Mouse (Mus musculus): ENCODE results near the gene Dennd4a. TPM values are rescaled to one million over a fixed set of nuclear protein-coding genes. Genes with fewer than 3 reads are reported as not detected.

The Dennd4a gene
- polyA plus RNA-seq (2015; fragmentation: Nextera tagmentation; extraction: Ambion mirVana), result 4.4 and 6.3 TPM in 2 replicates

- Histone ChIP-seq H3K4me3 (replicated peaks) (peak within 1 kb of the TSS; percentile 74), H3K27ac (peak within 1 kb of the TSS; percentile 79), H3K9ac (peak within 1 kb of the TSS; percentile 62), H3K9me3 (no peaks in the 10 kb centered on the region), H3K4me1 (replicated peaks) (no peaks in the 10 kb centered on the region), H3K27me3 (replicated peaks) (no peaks in the 10 kb centered on the region), H3K36me3 (no peaks in the 10 kb centered on the region), H3K4me2 (replicated peaks) (peak within 1 kb of the TSS; percentile 78)
- ATAC-seq, result peak; percentile 99
- under 1% methylated on average over 50 of the region's 51 CpGs for WGBS
These were observed at the start of gene Dennd4a for GRCm38 (mm10) chr9:64810822-64811537. TSS of gene Dennd4a (plus strand) at chr9:64811340.

GRCm38 (mm10) chr9:64764824-64765223 is 46.3 kb upstream of the Dennd4a start:
- no peak overlapping the region for H3K4me2 ChIP-seq (replicated peaks)
- H3K4me1 ChIP-seq (replicated peaks), result no peaks in the 10 kb centered on the region
- no peak for ATAC-seq
- no peak overlapping the region for H3K9ac ChIP-seq
- no peaks in the 10 kb centered on the region for H3K9me3 ChIP-seq
- 55% methylated on average over 2 of the region's 2 CpGs for WGBS
- no peak overlapping the region for H3K4me3 ChIP-seq (replicated peaks)
- no peak overlapping the region for H3K27ac ChIP-seq
- no peaks in the 10 kb centered on the region for H3K27me3 ChIP-seq (replicated peaks)
- no peaks in the 10 kb centered on the region for H3K36me3 ChIP-seq

GRCm38 (mm10) chr9:64766136-64766535 is 45.0 kb upstream of the Dennd4a start:
- Histone ChIP-seq H3K4me2 (replicated peaks) (no peak overlapping the region), H3K36me3 (no peaks in the 10 kb centered on the region), H3K4me1 (replicated peaks) (no peaks in the 10 kb centered on the region), H3K27ac (no peak overlapping the region), H3K9ac (no peak overlapping the region), H3K9me3 (no peaks in the 10 kb centered on the region), H3K4me3 (replicated peaks) (no peak overlapping the region), H3K27me3 (replicated peaks) (no peaks in the 10 kb centered on the region)
- WGBS, result 85% methylated on average over 3 of the region's 3 CpGs
- no peak for ATAC-seq

- Histone ChIP-seq H3K9ac (no peak overlapping the region), H3K36me3 (no peaks in the 10 kb centered on the region), H3K9me3 (no peaks in the 10 kb centered on the region), H3K27me3 (replicated peaks) (no peaks in the 10 kb centered on the region), H3K27ac (no peak overlapping the region), H3K4me2 (replicated peaks) (no peak overlapping the region), H3K4me1 (replicated peaks) (no peaks in the 10 kb centered on the region), H3K4me3 (replicated peaks) (no peak overlapping the region)
- 50% methylated on average over 1 of the region's 1 CpGs for WGBS
- no peak for ATAC-seq
These were observed 43.3 kb upstream of the Dennd4a start for GRCm38 (mm10) chr9:64767796-64768195.

- no peak overlapping the region for H3K27ac ChIP-seq
- H3K4me3 ChIP-seq (replicated peaks), result no peak overlapping the region
- no peak for ATAC-seq
- no peak overlapping the region for H3K4me2 ChIP-seq (replicated peaks)
- no peaks in the 10 kb centered on the region for H3K9me3 ChIP-seq
- H3K4me1 ChIP-seq (replicated peaks), result no peaks in the 10 kb centered on the region
- H3K36me3 ChIP-seq, result no peaks in the 10 kb centered on the region
- no peaks in the 10 kb centered on the region for H3K27me3 ChIP-seq (replicated peaks)
- WGBS, result 47% methylated on average over 9 of the region's 9 CpGs
- no peak overlapping the region for H3K9ac ChIP-seq
These were observed 42.0 kb upstream of the Dennd4a start for GRCm38 (mm10) chr9:64769066-64769695.

- H3K27me3 ChIP-seq (replicated peaks), result no peaks in the 10 kb centered on the region
- no peaks in the 10 kb centered on the region for H3K4me1 ChIP-seq (replicated peaks)
- WGBS, result 90% methylated on average over 6 of the region's 6 CpGs
- no peak for ATAC-seq
- no peak overlapping the region for H3K4me2 ChIP-seq (replicated peaks)
- H3K4me3 ChIP-seq (replicated peaks), result no peak overlapping the region
- H3K9ac ChIP-seq, result no peak overlapping the region
- no peaks in the 10 kb centered on the region for H3K9me3 ChIP-seq
- no peak overlapping the region for H3K27ac ChIP-seq
- no peaks in the 10 kb centered on the region for H3K36me3 ChIP-seq
These were observed 41.2 kb upstream of the Dennd4a start for GRCm38 (mm10) chr9:64769911-64770310.

GRCm38 (mm10) chr9:64770411-64770849 is 40.7 kb upstream of the Dennd4a start:
- 85% methylated on average over 5 of the region's 5 CpGs for WGBS
- H3K9ac ChIP-seq, result no peak overlapping the region
- no peaks in the 10 kb centered on the region for H3K27me3 ChIP-seq (replicated peaks)
- H3K36me3 ChIP-seq, result no peaks in the 10 kb centered on the region
- no peak overlapping the region for H3K4me3 ChIP-seq (replicated peaks)
- no peaks in the 10 kb centered on the region for H3K4me1 ChIP-seq (replicated peaks)
- H3K27ac ChIP-seq, result no peak overlapping the region
- no peak for ATAC-seq
- no peaks in the 10 kb centered on the region for H3K9me3 ChIP-seq
- no peak overlapping the region for H3K4me2 ChIP-seq (replicated peaks)

GRCm38 (mm10) chr9:64771236-64771635 is 39.9 kb upstream of the Dennd4a start:
- Histone ChIP-seq H3K27me3 (replicated peaks) (no peaks in the 10 kb centered on the region), H3K4me2 (replicated peaks) (no peak overlapping the region), H3K9me3 (no peaks in the 10 kb centered on the region), H3K4me1 (replicated peaks) (no peaks in the 10 kb centered on the region), H3K9ac (no peak overlapping the region), H3K27ac (no peak overlapping the region), H3K36me3 (no peaks in the 10 kb centered on the region), H3K4me3 (replicated peaks) (no peak overlapping the region)
- 59% methylated on average over 5 of the region's 5 CpGs for WGBS
- ATAC-seq, result no peak

GRCm38 (mm10) chr9:64773254-64773653 is 37.9 kb upstream of the Dennd4a start:
- WGBS, result 75% methylated on average over 8 of the region's 8 CpGs
- no peak overlapping the region for H3K9ac ChIP-seq
- H3K9me3 ChIP-seq, result no peaks in the 10 kb centered on the region
- no peaks in the 10 kb centered on the region for H3K36me3 ChIP-seq
- no peaks in the 10 kb centered on the region for H3K4me1 ChIP-seq (replicated peaks)
- H3K27me3 ChIP-seq (replicated peaks), result no peaks in the 10 kb centered on the region
- no peak overlapping the region for H3K4me2 ChIP-seq (replicated peaks)
- H3K27ac ChIP-seq, result no peak overlapping the region
- ATAC-seq, result no peak
- no peak overlapping the region for H3K4me3 ChIP-seq (replicated peaks)

GRCm38 (mm10) chr9:64773936-64774335 is 37.2 kb upstream of the Dennd4a start:
- no peaks in the 10 kb centered on the region for H3K4me1 ChIP-seq (replicated peaks)
- H3K9ac ChIP-seq, result no peak overlapping the region
- no peaks in the 10 kb centered on the region for H3K9me3 ChIP-seq
- H3K36me3 ChIP-seq, result no peaks in the 10 kb centered on the region
- no peak overlapping the region for H3K4me2 ChIP-seq (replicated peaks)
- no peak for ATAC-seq
- 65% methylated on average over 4 of the region's 4 CpGs for WGBS
- no peak overlapping the region for H3K27ac ChIP-seq
- no peaks in the 10 kb centered on the region for H3K27me3 ChIP-seq (replicated peaks)
- no peak overlapping the region for H3K4me3 ChIP-seq (replicated peaks)

GRCm38 (mm10) chr9:64774411-64774811 is 36.7 kb upstream of the Dennd4a start:
- H3K27ac ChIP-seq, result peak overlapping the region; percentile 41; the same call in 1 of the 2 replicates
- 22% methylated on average over 5 of the region's 5 CpGs for WGBS
- H3K27me3 ChIP-seq (replicated peaks), result no peaks in the 10 kb centered on the region
- no peak overlapping the region for H3K4me2 ChIP-seq (replicated peaks)
- ATAC-seq, result peak; percentile 67
- no peaks in the 10 kb centered on the region for H3K4me1 ChIP-seq (replicated peaks)
- H3K9ac ChIP-seq, result no peak overlapping the region
- H3K36me3 ChIP-seq, result no peaks in the 10 kb centered on the region
- H3K9me3 ChIP-seq, result no peaks in the 10 kb centered on the region
- H3K4me3 ChIP-seq (replicated peaks), result no peak overlapping the region

GRCm38 (mm10) chr9:64774883-64775282 is 36.3 kb upstream of the Dennd4a start:
- no peaks in the 10 kb centered on the region for H3K36me3 ChIP-seq
- H3K9ac ChIP-seq, result no peak overlapping the region
- H3K9me3 ChIP-seq, result no peaks in the 10 kb centered on the region
- 0 out of 2 replicates have a peak, but pooled peaks have one; percentile 6 for ATAC-seq
- no peaks in the 10 kb centered on the region for H3K27me3 ChIP-seq (replicated peaks)
- 68% methylated on average over 2 of the region's 2 CpGs for WGBS
- H3K4me3 ChIP-seq (replicated peaks), result no peak overlapping the region
- peak overlapping the region; percentile 41; the same call in 1 of the 2 replicates for H3K27ac ChIP-seq
- H3K4me2 ChIP-seq (replicated peaks), result no peak overlapping the region
- H3K4me1 ChIP-seq (replicated peaks), result no peaks in the 10 kb centered on the region

GRCm38 (mm10) chr9:64775491-64775890 is 35.6 kb upstream of the Dennd4a start:
- no peak overlapping the region for H3K9ac ChIP-seq
- H3K36me3 ChIP-seq, result no peaks in the 10 kb centered on the region
- ATAC-seq, result no peak
- H3K27me3 ChIP-seq (replicated peaks), result no peaks in the 10 kb centered on the region
- no peak overlapping the region for H3K4me3 ChIP-seq (replicated peaks)
- no peak overlapping the region for H3K27ac ChIP-seq
- no peaks in the 10 kb centered on the region for H3K4me1 ChIP-seq (replicated peaks)
- no peak overlapping the region for H3K4me2 ChIP-seq (replicated peaks)
- no peaks in the 10 kb centered on the region for H3K9me3 ChIP-seq
- WGBS, result 68% methylated on average over 4 of the region's 4 CpGs
